Mouse (Mus musculus) kidney, postnatal 4 days (tissue): Measurements from ENCODE around the gene Kel.

Source experiments
- DNase-seq, 2 experiments: peaks; one replicate each; pipeline ENCODE4 v3.0.0; 2021; ENCODE audit warnings: mixed read lengths in 2 of 2

Gene Kel

GRCm38 (mm10) chr6:41704123-41704522 lies at the start of gene Kel:
TSS of gene Kel (minus strand) at chr6:41704339.
- DNase-seq = no peak

GRCm38 (mm10) chr6:41744664-41745392 lies 40.7 kb upstream of the Kel start:
- no peak for DNase-seq

GRCm38 (mm10) chr6:41741101-41741500 lies 37.0 kb upstream of the Kel start:
- DNase-seq = no peak

GRCm38 (mm10) chr6:41734719-41735470 lies 30.8 kb upstream of the Kel start:
- no peak for DNase-seq

- peak in 1 of 2 experiments; percentile 15 for DNase-seq
Measured at GRCm38 (mm10) chr6:41727989-41728609, 24.0 kb upstream of the Kel start.

GRCm38 (mm10) chr6:41721430-41721829 lies 17.3 kb upstream of the Kel start:
- DNase-seq = no peak

- no peak for DNase-seq
Measured at GRCm38 (mm10) chr6:41710281-41710680, 6.1 kb upstream of the Kel start.

GRCm38 (mm10) chr6:41706275-41706674 lies 2.1 kb upstream of the Kel start:
- no peak for DNase-seq

GRCm38 (mm10) chr6:41702928-41703327 lies 1.2 kb downstream of the Kel start:
- peak; percentile 18 to 30 for DNase-seq

GRCm38 (mm10) chr6:41701245-41701644 lies 2.9 kb downstream of the Kel start:
- no peak for DNase-seq

GRCm38 (mm10) chr6:41694407-41694806 lies 9.7 kb downstream of the Kel start:
- no peak for DNase-seq

GRCm38 (mm10) chr6:41692200-41692599 lies 11.9 kb downstream of the Kel start:
- no peak for DNase-seq

GRCm38 (mm10) chr6:41685596-41685995 lies 18.5 kb downstream of the Kel start:
- no peak for DNase-seq

- no peak for DNase-seq
Measured at GRCm38 (mm10) chr6:41684911-41685310, 19.2 kb downstream of the Kel start.

GRCm38 (mm10) chr6:41684131-41684530 lies 20.0 kb downstream of the Kel start, which contains the start of gene Llcfc1:
TSS of gene Llcfc1 (plus strand) at chr6:41684431.
- no peak for DNase-seq

GRCm38 (mm10) chr6:41681656-41682055 lies 22.5 kb downstream of the Kel start:
- DNase-seq = no peak

- peak in 1 of 2 experiments; percentile 4 for DNase-seq
Measured at GRCm38 (mm10) chr6:41680669-41681068, 23.5 kb downstream of the Kel start, which contains the start of gene Trpv5. TSS of gene Trpv5 (minus strand) at chr6:41680769.

GRCm38 (mm10) chr6:41676530-41676929 lies 27.6 kb downstream of the Kel start:
- DNase-seq = no peak

- peak in 1 of 2 experiments; percentile 10 for DNase-seq
Measured at GRCm38 (mm10) chr6:41662320-41662719, 41.8 kb downstream of the Kel start.

GRCm38 (mm10) chr6:41658487-41658886 lies 45.7 kb downstream of the Kel start:
- DNase-seq = no peak

GRCm38 (mm10) chr6:41654648-41655047 lies 49.5 kb downstream of the Kel start:
- DNase-seq = no peak

GRCm38 (mm10) chr6:41653173-41653572 lies 51.0 kb downstream of the Kel start:
- DNase-seq = no peak

- no peak for DNase-seq
Measured at GRCm38 (mm10) chr6:41646672-41647071, 57.5 kb downstream of the Kel start.

GRCm38 (mm10) chr6:41646220-41646619 lies 57.9 kb downstream of the Kel start:
- DNase-seq = no peak
